Mouse (Mus musculus) liver, postnatal 0 days (tissue): ENCODE measurements around the gene Atp5l. TPM values are rescaled to one million over a fixed set of nuclear protein-coding genes. Genes with fewer than 3 reads are reported as not detected.

Source experiments
- ATAC-seq: fragments of 200-750 bp; cut with Nextera tagmentation; 2 replicates; pipeline ENCODE4 v1.8.0; 2017; ENCODE audit warnings: mild to moderate bottlenecking, moderate library complexity
- DNase-seq: peaks from one replicate; pipeline ENCODE4 v3.0.0-alpha.2; 2016
- H3K27ac ChIP-seq: fragments of 300-500 bp; sonication (generic); 2 replicates; pipeline ENCODE4 v1.5.1; 2014; ENCODE audit warnings: antibody characterized with exemption, moderate library complexity, mild to moderate bottlenecking, low read depth
- H3K27me3 ChIP-seq: fragments of 300-500 bp; sonication (generic); 2 replicates; pipeline ENCODE4 v1.6.1; 2014; ENCODE audit warnings: low read length, control low read depth, mixed read lengths; ENCODE audit not compliant: insufficient read depth
- H3K36me3 ChIP-seq: fragments of 300-500 bp; sonication (generic); replicated peaks from 2 replicates; pipeline ENCODE4 v1.6.1; 2014; ENCODE audit warnings: mild to moderate bottlenecking, control low read depth, low read length, moderate library complexity, mixed read lengths; ENCODE audit not compliant: insufficient read depth
- H3K4me1 ChIP-seq: fragments of 300-500 bp; sonication (generic); 2 replicates; pipeline ENCODE4 v1.6.1; 2014; ENCODE audit warnings: antibody characterized with exemption, mild to moderate bottlenecking, control low read depth; ENCODE audit not compliant: insufficient read depth
- H3K4me2 ChIP-seq: fragments of 300-500 bp; sonication (generic); 2 replicates; pipeline ENCODE4 v1.6.1; 2014; ENCODE audit warnings: low read depth, mild to moderate bottlenecking, low read length, moderate library complexity, mixed read lengths
- H3K4me3 ChIP-seq: fragments of 300-500 bp; sonication (generic); 2 replicates; pipeline ENCODE4 v1.5.1; 2014; ENCODE audit warnings: low read depth, low read length
- H3K9ac ChIP-seq: fragments of 300-500 bp; sonication (generic); replicated peaks from 2 replicates; pipeline ENCODE4 v1.6.1; 2014; ENCODE audit warnings: mild to moderate bottlenecking, moderate library complexity
- H3K9me3 ChIP-seq: fragments of 300-500 bp; sonication (generic); 2 replicates; pipeline ENCODE4 v1.6.1; 2016; ENCODE audit warnings: mild to moderate bottlenecking, control low read depth, low read length, mixed read lengths
- CTCF ChIP-seq: sonication (generic); IDR thresholded peaks from 2 replicates; pipeline ENCODE4 v1.5.1; 2016; ENCODE audit warnings: antibody characterized with exemption, low read depth
- EP300 ChIP-seq: IDR thresholded peaks from 2 replicates; pipeline ENCODE4 v1.6.1; 2016; ENCODE audit warnings: antibody characterized with exemption, low read depth, mild to moderate bottlenecking
- WGBS: fragments of 180-500 bp; shearing (Covaris S2); extraction: QIAGEN DNeasy Blood & Tissue Kit; methylation state at CpG from one replicate; pipeline ENCODE4 v1.1.7; 2014; ENCODE audit not compliant: insufficient replicate concordance; 5-methylcytosine and 5-hydroxymethylcytosine counted together
- polyA plus RNA-seq: library from polyadenylated mRNA; unstranded; fragments of >200 nt; fragmentation: Nextera tagmentation; extraction: Ambion mirVana; gene quantifications from 2 replicates; pipeline ENCODE4 v1.2.1, GENCODE M21; 2015

Gene Atp5l
- polyA plus RNA-seq, 1 experiment from 2014 or later = 764 TPM

DNA sequence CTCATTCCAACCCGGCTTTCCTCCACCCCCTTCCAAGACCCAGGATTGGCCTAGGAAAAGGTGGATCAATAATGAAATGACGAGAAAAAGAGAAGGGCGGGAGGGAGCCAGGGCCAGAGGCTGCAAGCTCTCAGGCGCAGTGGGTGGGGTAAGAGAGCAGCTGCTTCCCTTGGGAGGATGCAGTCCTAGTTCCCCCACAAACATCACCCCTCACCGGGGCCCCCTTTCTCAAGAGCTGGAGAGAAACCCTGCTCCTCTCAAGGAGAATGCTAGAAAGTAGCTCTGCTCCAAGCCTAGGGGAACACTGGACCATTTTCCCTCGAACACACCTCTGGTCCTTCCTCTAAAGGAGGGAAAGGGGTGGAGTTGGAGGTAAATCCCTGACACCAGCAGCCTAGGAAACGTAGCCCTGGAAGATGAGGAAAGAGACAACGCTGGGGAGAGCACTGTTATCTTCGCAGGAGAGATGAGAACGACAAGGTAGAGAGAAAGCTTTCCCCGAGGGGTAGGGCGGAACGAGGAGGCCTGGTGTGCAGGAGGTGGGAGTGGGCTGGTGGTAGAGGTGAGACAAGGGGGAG, 40.8 kb downstream of the Atp5l start:
- WGBS = under 1% methylated on average over 13 of the region's 13 CpGs
- 0 out of 2 replicates have a peak, but pooled peaks cover 2% of the 10 kb centered on the region for H3K36me3 ChIP-seq
- no peak for ATAC-seq
- no peaks in the 10 kb centered on the region for H3K27me3 ChIP-seq
- peak overlapping the region; percentile 91 for H3K9ac ChIP-seq
- peak overlapping the region; percentile 100 for H3K4me2 ChIP-seq
- peak overlapping the region; percentile 93 for H3K27ac ChIP-seq
- DNase-seq = peak; percentile 59
- TF ChIP-seq EP300 = no peak
- no peak for TF ChIP-seq CTCF
- H3K4me3 ChIP-seq = peak overlapping the region; percentile 91
- peaks cover 28% of the 10 kb centered on the region for H3K4me1 ChIP-seq
- H3K9me3 ChIP-seq = no peaks in the 10 kb centered on the region

DNA sequence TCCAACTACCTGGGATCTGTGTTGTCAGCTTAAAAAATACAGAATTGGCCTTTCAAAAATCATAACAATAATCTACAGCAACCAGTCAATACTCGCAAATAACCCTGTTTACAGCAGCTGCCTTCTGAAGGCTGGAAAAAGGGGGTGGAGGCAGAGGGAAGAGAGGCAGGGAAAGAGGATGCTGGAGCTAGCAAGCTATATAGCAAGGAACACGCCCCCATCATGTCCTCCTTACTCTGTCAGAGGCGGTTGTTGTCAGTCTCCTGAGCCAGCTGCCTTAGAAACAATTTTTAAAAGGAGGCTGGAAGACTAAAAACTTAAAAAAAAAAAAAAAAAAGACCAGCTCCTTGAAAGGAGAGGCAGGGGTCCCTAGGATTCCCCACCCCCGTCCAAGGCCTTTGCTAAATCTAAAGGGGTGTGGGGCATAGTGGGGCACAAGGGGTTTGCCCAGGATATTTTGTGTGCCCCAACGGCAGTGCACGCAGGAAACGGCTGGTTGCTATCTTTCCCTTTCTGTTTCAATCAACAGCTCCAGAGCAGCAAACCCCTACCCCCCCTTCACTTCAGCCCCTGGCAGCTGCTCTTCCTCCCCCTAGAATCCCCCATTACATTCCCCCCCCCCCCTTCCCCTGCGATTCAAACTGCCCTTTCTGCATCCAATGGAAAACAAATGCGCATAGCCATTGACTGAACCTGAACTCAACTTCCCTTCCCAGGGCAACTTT, 41.6 kb downstream of the Atp5l start:
- WGBS = 19% methylated on average over 9 of the region's 9 CpGs
- H3K9ac ChIP-seq = peak overlapping the region; percentile 31
- H3K4me1 ChIP-seq = peaks cover 29% of the 10 kb centered on the region

DNA sequence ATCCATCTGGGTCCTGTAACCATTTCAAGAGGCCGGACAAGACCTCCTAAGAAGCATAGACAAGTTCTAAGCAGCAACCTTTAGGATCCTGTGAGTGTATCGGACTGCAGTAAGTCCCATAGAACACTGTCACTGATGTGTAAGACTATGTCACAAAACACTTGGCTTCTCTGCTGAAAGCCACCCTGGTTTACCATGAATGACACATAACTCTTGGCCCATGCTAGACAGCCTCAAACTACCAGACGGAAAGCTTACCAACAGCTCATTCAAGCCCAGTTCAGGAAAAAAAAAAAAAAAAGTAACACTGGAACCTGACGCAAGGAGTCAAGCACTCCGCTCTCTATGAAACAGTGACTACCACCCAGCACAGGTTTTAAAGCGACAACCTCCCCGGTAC, 42.9 kb downstream of the Atp5l start:
- no peaks in the 10 kb centered on the region for H3K9me3 ChIP-seq
- H3K36me3 ChIP-seq = 0 out of 2 replicates have a peak, but pooled peaks cover 2% of the 10 kb centered on the region
- H3K4me3 ChIP-seq = no peak overlapping the region
- no peak for ATAC-seq
- TF ChIP-seq CTCF (no peak), EP300 (no peak)
- WGBS = 87% methylated on average over 7 of the region's 7 CpGs
- no peak overlapping the region for H3K27ac ChIP-seq
- no peak overlapping the region for H3K9ac ChIP-seq
- H3K27me3 ChIP-seq = no peaks in the 10 kb centered on the region
- no peak for DNase-seq
- H3K4me1 ChIP-seq = peaks cover 30% of the 10 kb centered on the region
- H3K4me2 ChIP-seq = no peak overlapping the region; the same call in 1 of the 2 replicates

More for the DNA sequence above, 41.6 kb downstream of the Atp5l start:
- no peak for ATAC-seq
- TF ChIP-seq EP300 (no peak), CTCF (no peak)
- H3K9me3 ChIP-seq = no peaks in the 10 kb centered on the region
- H3K27me3 ChIP-seq = no peaks in the 10 kb centered on the region
- H3K27ac ChIP-seq = peak overlapping the region; percentile 93; the same call in 1 of the 2 replicates
- DNase-seq = peak; percentile 22
- H3K36me3 ChIP-seq = 0 out of 2 replicates have a peak, but pooled peaks cover 2% of the 10 kb centered on the region
- H3K4me2 ChIP-seq = peak overlapping the region; percentile 100
- peak overlapping the region; percentile 91 for H3K4me3 ChIP-seq

DNA sequence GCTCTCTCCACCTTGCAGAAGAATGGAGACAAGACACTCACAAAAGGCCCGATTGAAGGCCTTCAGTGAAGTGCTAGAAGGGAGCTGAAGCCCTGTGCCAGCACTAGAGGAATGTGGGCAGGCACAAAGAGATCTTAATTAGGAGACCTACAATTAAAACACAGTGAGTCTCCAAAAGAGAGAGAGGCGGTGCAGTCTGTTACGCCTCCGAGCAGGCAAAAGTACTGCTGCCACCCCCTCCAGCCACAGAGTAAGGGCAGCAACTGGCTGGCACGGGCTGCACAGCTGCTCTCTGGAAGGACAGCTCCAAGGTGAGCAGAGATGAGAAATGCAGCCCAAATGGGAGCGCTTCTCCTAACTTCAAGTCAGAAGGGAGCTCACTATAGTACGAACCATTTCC, 45.1 kb downstream of the Atp5l start:
- peaks cover 9% of the 10 kb centered on the region; the same call in 1 of the 2 replicates for H3K36me3 ChIP-seq
- no peak overlapping the region for H3K9ac ChIP-seq
- TF ChIP-seq CTCF (no peak), EP300 (no peak)
- WGBS = 78% methylated on average over 7 of the region's 7 CpGs
- H3K27me3 ChIP-seq = no peaks in the 10 kb centered on the region
- H3K27ac ChIP-seq = no peak overlapping the region
- no peak for ATAC-seq
- H3K9me3 ChIP-seq = no peaks in the 10 kb centered on the region
- no peak overlapping the region for H3K4me2 ChIP-seq
- peaks cover 21% of the 10 kb centered on the region for H3K4me1 ChIP-seq
- no peak for DNase-seq
- no peak overlapping the region for H3K4me3 ChIP-seq

DNA sequence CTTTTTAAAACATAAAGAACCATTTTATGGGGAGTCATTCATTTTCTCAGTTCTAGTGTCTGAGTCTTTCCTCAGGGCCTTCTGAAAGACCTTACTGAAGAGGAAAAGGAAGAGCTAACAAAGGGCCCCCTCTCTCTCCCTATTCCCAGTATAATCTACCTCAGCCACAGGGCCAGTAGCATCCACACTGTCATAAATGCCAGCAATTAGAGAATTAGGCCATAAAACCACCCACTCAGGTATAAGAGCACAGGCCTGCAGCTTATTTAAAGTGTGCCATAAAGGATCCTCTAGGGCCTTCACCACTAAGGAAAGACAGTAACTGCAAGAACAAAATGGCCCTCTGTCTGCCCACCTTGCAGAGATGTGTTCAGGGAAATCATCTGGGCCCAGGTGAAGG, 46.3 kb downstream of the Atp5l start:
- no peak overlapping the region for H3K4me3 ChIP-seq
- no peak overlapping the region for H3K27ac ChIP-seq
- no peaks in the 10 kb centered on the region for H3K9me3 ChIP-seq
- H3K4me1 ChIP-seq = peaks cover 10% of the 10 kb centered on the region
- ATAC-seq (no peak), DNase-seq (no peak)
- no peak overlapping the region for H3K4me2 ChIP-seq
- no peaks in the 10 kb centered on the region for H3K27me3 ChIP-seq
- TF ChIP-seq CTCF = no peak
- no peak for TF ChIP-seq EP300
- H3K9ac ChIP-seq = no peak overlapping the region
- peaks cover 9% of the 10 kb centered on the region; the same call in 1 of the 2 replicates for H3K36me3 ChIP-seq

DNA sequence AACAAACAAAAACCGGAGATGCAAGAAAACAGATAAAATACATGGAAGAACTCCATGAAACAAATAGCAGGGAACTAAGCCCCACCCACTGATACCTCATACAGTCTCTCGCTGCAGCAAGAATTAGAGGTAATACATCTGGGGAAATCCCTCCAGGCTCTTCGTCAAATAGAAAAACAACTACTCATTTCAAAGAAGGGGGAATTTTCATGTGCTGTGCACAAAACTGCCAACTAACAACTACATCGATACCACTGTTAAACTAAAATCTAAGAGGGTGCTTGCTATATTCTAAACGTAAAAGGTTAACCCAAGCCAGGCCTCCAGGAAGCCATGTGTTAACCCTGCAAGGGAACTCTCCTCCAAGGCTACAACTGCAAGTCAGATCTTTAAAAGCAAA, 46.9 kb downstream of the Atp5l start:
- peaks cover 9% of the 10 kb centered on the region; the same call in 1 of the 2 replicates for H3K36me3 ChIP-seq
- H3K4me1 ChIP-seq = peaks cover 5% of the 10 kb centered on the region
- H3K27me3 ChIP-seq = no peaks in the 10 kb centered on the region
- H3K4me2 ChIP-seq = no peak overlapping the region
- TF ChIP-seq EP300 (no peak), CTCF (no peak)
- ATAC-seq (no peak), DNase-seq (no peak)
- H3K9ac ChIP-seq = no peak overlapping the region
- WGBS = 51% methylated on average over 5 of the region's 5 CpGs
- H3K9me3 ChIP-seq = no peaks in the 10 kb centered on the region
- H3K4me3 ChIP-seq = no peak overlapping the region
- H3K27ac ChIP-seq = no peak overlapping the region
